Mouse (Mus musculus): Measurements from ENCODE around the gene Garnl3. TPM values are rescaled to one million over a fixed set of nuclear protein-coding genes. Genes with fewer than 3 reads are reported as not detected.
"Not testable (repeated sequence)": the region's sequence is repeated elsewhere in the genome, so short reads cannot be mapped to it uniquely, and the experiment has no call there.

Garnl3 gene
- polyA plus RNA-seq, 1 experiment from 2014 or later: 6.3 TPM

DNA sequence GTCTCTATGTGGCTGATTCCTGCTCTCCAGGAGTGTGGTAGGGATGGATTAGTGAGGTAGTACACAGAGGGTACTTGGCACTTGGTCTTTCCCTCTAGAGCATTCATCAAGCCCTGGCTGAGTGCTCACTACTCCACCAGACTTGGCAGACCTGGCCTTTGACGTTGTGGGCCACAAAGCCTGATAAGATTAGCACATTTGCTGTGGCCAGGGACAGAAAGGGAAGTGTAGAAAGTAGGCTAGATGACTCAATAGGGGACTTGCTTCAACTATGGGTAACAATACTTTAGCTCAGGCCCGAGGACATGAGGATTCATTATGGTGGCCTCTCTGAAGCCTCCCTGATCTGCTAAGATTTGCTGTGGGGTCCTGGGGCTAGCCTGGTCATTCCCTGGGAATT is 114.3 kb downstream of the Garnl3 start:
- WGBS: 73% methylated on average over 2 of the region's 2 CpGs
- H3K9ac ChIP-seq (ENCODE audit: low read depth, low read length): no peak overlapping the region
- no peaks in the 10 kb centered on the region for H3K36me3 ChIP-seq (ENCODE audit: control insufficient read depth, insufficient read depth)
- TF ChIP-seq CTCF (IDR thresholded peaks at IDR 0.05; ENCODE audit: low read depth): no peak
- ATAC-seq: no peak
- H3K27me3 ChIP-seq (replicated peaks; ENCODE audit: control insufficient read depth, insufficient read depth, low read length): no peaks in the 10 kb centered on the region
- no peak overlapping the region for H3K27ac ChIP-seq (ENCODE audit: low read depth, low read length)
- H3K4me3 ChIP-seq (ENCODE audit: low read depth, low read length): no peak overlapping the region
- H3K9me3 ChIP-seq (ENCODE audit: control insufficient read depth): no peaks in the 10 kb centered on the region
- no peak overlapping the region for H3K4me2 ChIP-seq (replicated peaks; ENCODE audit: low read depth)
- no peaks in the 10 kb centered on the region for H3K4me1 ChIP-seq (replicated peaks; ENCODE audit: control insufficient read depth, insufficient read depth, low read length)

DNA sequence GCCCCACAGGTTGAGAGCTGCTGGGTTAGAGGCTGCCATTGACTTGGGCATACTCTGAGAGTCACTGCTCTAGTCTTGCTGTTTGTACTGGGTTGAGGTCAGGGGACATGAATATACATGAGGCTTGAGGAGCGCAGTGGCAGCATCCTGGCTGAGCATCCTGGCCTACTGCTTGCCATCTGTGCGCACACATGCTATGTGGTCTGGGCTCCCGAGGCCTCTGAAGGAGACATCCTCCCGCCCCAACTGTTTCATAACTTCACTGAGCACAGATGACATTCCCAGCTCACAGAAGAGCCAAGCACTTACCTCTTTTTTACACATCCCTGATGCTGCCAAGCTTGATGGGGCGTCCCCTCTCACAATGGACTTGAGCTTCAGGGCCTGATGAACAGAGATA is 116.6 kb downstream of the Garnl3 start:
- Histone ChIP-seq H3K4me1 (replicated peaks; ENCODE audit: control insufficient read depth, insufficient read depth, low read length) (no peaks in the 10 kb centered on the region), H3K4me3 (ENCODE audit: low read depth, low read length) (no peak overlapping the region), H3K9ac (ENCODE audit: low read depth, low read length) (no peak overlapping the region), H3K27me3 (replicated peaks; ENCODE audit: control insufficient read depth, insufficient read depth, low read length) (no peaks in the 10 kb centered on the region), H3K36me3 (ENCODE audit: control insufficient read depth, insufficient read depth) (no peaks in the 10 kb centered on the region), H3K9me3 (ENCODE audit: control insufficient read depth) (no peaks in the 10 kb centered on the region), H3K27ac (ENCODE audit: low read depth, low read length) (no peak overlapping the region), H3K4me2 (replicated peaks; ENCODE audit: low read depth) (no peak overlapping the region)
- TF ChIP-seq CTCF (IDR thresholded peaks at IDR 0.05; ENCODE audit: low read depth): no peak
- WGBS: 88% methylated on average over 5 of the region's 5 CpGs
- ATAC-seq: no peak

DNA sequence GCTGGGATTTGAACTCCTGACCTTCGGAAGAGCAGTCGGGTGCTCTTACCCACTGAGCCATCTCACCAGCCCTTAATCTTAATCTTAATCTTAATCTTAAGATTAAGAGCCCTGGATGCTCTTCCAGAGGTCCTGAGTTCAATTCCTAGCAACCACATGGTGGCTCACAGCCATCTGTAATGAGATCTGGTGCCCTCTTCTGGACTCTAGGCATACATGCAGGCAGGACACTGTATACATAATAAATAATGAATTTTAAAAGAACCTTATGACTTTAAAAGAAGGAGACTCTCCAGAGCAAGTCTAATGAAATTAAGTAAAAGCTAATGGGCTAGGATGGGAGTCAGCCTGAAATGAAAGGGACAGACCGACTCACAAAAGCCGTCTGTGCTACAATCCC is 122.4 kb downstream of the Garnl3 start:
- TF ChIP-seq CTCF (IDR thresholded peaks at IDR 0.05; ENCODE audit: low read depth): peak; percentile 58
- H3K4me3 ChIP-seq (ENCODE audit: low read depth, low read length); H3K4me1 ChIP-seq (replicated peaks; ENCODE audit: control insufficient read depth, insufficient read depth, low read length); H3K36me3 ChIP-seq (ENCODE audit: control insufficient read depth, insufficient read depth); H3K4me2 ChIP-seq (replicated peaks; ENCODE audit: low read depth); H3K9ac ChIP-seq (ENCODE audit: low read depth, low read length); ATAC-seq; H3K27ac ChIP-seq (ENCODE audit: low read depth, low read length); H3K9me3 ChIP-seq (ENCODE audit: control insufficient read depth); H3K27me3 ChIP-seq (replicated peaks; ENCODE audit: control insufficient read depth, insufficient read depth, low read length): not testable (repeated sequence)
- 95% methylated on average over 4 of the region's 4 CpGs for WGBS

DNA sequence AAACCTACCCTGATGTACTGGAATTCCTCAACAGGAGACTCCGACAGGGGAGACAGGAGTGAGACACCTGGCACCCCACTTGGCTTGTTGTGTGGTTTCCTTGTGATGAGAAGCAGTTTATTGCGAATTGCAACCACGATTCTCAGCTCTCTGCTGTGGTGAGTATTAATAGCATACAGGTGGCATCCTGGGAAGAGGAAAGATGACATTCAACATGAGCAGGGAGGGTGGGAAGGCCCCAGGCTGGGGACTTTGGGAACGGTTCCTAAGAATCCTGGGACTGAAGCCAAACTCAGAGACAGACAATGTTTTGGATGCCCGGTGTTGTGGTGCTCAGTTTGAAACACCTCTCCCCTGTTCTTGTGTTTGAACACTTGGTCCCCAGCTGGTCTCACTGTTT is 126.4 kb downstream of the Garnl3 start:
- Histone ChIP-seq H3K27me3 (replicated peaks; ENCODE audit: control insufficient read depth, insufficient read depth, low read length) (no peaks in the 10 kb centered on the region), H3K4me1 (replicated peaks; ENCODE audit: control insufficient read depth, insufficient read depth, low read length) (no peaks in the 10 kb centered on the region), H3K27ac (ENCODE audit: low read depth, low read length) (no peak overlapping the region), H3K36me3 (ENCODE audit: control insufficient read depth, insufficient read depth) (peaks cover 4% of the 10 kb centered on the region; the same call in 1 of the 2 replicates), H3K9me3 (ENCODE audit: control insufficient read depth) (no peaks in the 10 kb centered on the region), H3K4me3 (ENCODE audit: low read depth, low read length) (no peak overlapping the region), H3K9ac (ENCODE audit: low read depth, low read length) (no peak overlapping the region), H3K4me2 (replicated peaks; ENCODE audit: low read depth) (no peak overlapping the region)
- ATAC-seq: no peak
- no peak for TF ChIP-seq CTCF (IDR thresholded peaks at IDR 0.05; ENCODE audit: low read depth)
- WGBS: 77% methylated on average over 5 of the region's 5 CpGs

GRCm38 (mm10) chr2:33002144-33002543 is 129.3 kb downstream of the Garnl3 start:
- Histone ChIP-seq H3K4me2 (replicated peaks; ENCODE audit: low read depth) (no peak overlapping the region), H3K4me1 (replicated peaks; ENCODE audit: control insufficient read depth, insufficient read depth, low read length) (no peaks in the 10 kb centered on the region), H3K27ac (ENCODE audit: low read depth, low read length) (no peak overlapping the region), H3K9ac (ENCODE audit: low read depth, low read length) (no peak overlapping the region), H3K27me3 (replicated peaks; ENCODE audit: control insufficient read depth, insufficient read depth, low read length) (no peaks in the 10 kb centered on the region), H3K36me3 (ENCODE audit: control insufficient read depth, insufficient read depth) (peaks cover 4% of the 10 kb centered on the region; the same call in 1 of the 2 replicates), H3K4me3 (ENCODE audit: low read depth, low read length) (no peak overlapping the region), H3K9me3 (ENCODE audit: control insufficient read depth) (no peaks in the 10 kb centered on the region)
- no peak for TF ChIP-seq CTCF (IDR thresholded peaks at IDR 0.05; ENCODE audit: low read depth)
- WGBS: 91% methylated on average over 7 of the region's 7 CpGs
- no peak for ATAC-seq

GRCm38 (mm10) chr2:32999752-33000151 is 131.7 kb downstream of the Garnl3 start:
- TF ChIP-seq CTCF (IDR thresholded peaks at IDR 0.05; ENCODE audit: low read depth): no peak
- no peak for ATAC-seq
- Histone ChIP-seq H3K4me2 (replicated peaks; ENCODE audit: low read depth) (no peak overlapping the region), H3K9me3 (ENCODE audit: control insufficient read depth) (no peaks in the 10 kb centered on the region), H3K4me1 (replicated peaks; ENCODE audit: control insufficient read depth, insufficient read depth, low read length) (no peaks in the 10 kb centered on the region), H3K27ac (ENCODE audit: low read depth, low read length) (no peak overlapping the region), H3K4me3 (ENCODE audit: low read depth, low read length) (no peak overlapping the region), H3K36me3 (ENCODE audit: control insufficient read depth, insufficient read depth) (peaks cover 4% of the 10 kb centered on the region; the same call in 1 of the 2 replicates), H3K9ac (ENCODE audit: low read depth, low read length) (no peak overlapping the region), H3K27me3 (replicated peaks; ENCODE audit: control insufficient read depth, insufficient read depth, low read length) (no peaks in the 10 kb centered on the region)
- WGBS: 92% methylated on average over 2 of the region's 2 CpGs

GRCm38 (mm10) chr2:32997792-32998191 is 133.7 kb downstream of the Garnl3 start:
- H3K27me3 ChIP-seq (replicated peaks; ENCODE audit: control insufficient read depth, insufficient read depth, low read length): no peaks in the 10 kb centered on the region
- no peak for TF ChIP-seq CTCF (IDR thresholded peaks at IDR 0.05; ENCODE audit: low read depth)
- H3K27ac ChIP-seq (ENCODE audit: low read depth, low read length): no peak overlapping the region
- no peak overlapping the region for H3K4me3 ChIP-seq (ENCODE audit: low read depth, low read length)
- no peaks in the 10 kb centered on the region for H3K9me3 ChIP-seq (ENCODE audit: control insufficient read depth)
- 88% methylated on average over 4 of the region's 4 CpGs for WGBS
- ATAC-seq: no peak
- no peak overlapping the region for H3K4me2 ChIP-seq (replicated peaks; ENCODE audit: low read depth)
- no peaks in the 10 kb centered on the region for H3K36me3 ChIP-seq (ENCODE audit: control insufficient read depth, insufficient read depth)
- no peak overlapping the region for H3K9ac ChIP-seq (ENCODE audit: low read depth, low read length)
- no peaks in the 10 kb centered on the region for H3K4me1 ChIP-seq (replicated peaks; ENCODE audit: control insufficient read depth, insufficient read depth, low read length)

Measured in intestine, postnatal 0 days (tissue).